Mouse (Mus musculus): ENCODE measurements around the gene Spryd3. TPM values are rescaled to one million over a fixed set of nuclear protein-coding genes. Genes with fewer than 3 reads are reported as not detected.

Gene Spryd3
- polyA plus RNA-seq, 1 experiment from 2014 or later = 10.1 TPM

GRCm38 (mm10) chr15:102152646-102153045, 16.6 kb upstream of the Spryd3 start:
- DNase-seq (ENCODE audit: low spot score) = peak; percentile 18
- no peaks in the 10 kb centered on the region; the same call in 1 of the 2 replicates for H3K4me1 ChIP-seq (replicated peaks; ENCODE audit: control insufficient read depth, insufficient read depth, low read length)
- H3K4me3 ChIP-seq (ENCODE audit: low read depth, low read length) = no peak overlapping the region
- no peaks in the 10 kb centered on the region for H3K27me3 ChIP-seq (ENCODE audit: control insufficient read depth, insufficient read depth, low read length)
- no peaks in the 10 kb centered on the region for H3K36me3 ChIP-seq (ENCODE audit: control insufficient read depth, insufficient read depth, low read length)
- 24% methylated on average over 4 of the region's 4 CpGs for WGBS
- ATAC-seq (ENCODE audit: low FRiP score) = no peak
- H3K4me2 ChIP-seq (replicated peaks; ENCODE audit: low read depth, low read length) = no peak overlapping the region
- no peak overlapping the region for H3K9ac ChIP-seq (ENCODE audit: low read depth, low read length)
- no peaks in the 10 kb centered on the region for H3K9me3 ChIP-seq (ENCODE audit: control insufficient read depth, low read length)
- H3K27ac ChIP-seq (ENCODE audit: low read depth, low read length) = no peak overlapping the region

GRCm38 (mm10) chr15:102150301-102151135, 14.5 kb upstream of the Spryd3 start, which contains the start of gene Soat2:
Gene Soat2, plus strand, starts transcription at chr15:102150526.
- no peak for ATAC-seq (ENCODE audit: low FRiP score)
- Histone ChIP-seq H3K9ac (ENCODE audit: low read depth, low read length) (no peak within 1 kb of the TSS; the same call in 1 of the 2 replicates), H3K4me2 (replicated peaks; ENCODE audit: low read depth, low read length) (no peak within 1 kb of the TSS), H3K27me3 (ENCODE audit: control insufficient read depth, insufficient read depth, low read length) (peaks cover 5% of the 10 kb centered on the region), H3K36me3 (ENCODE audit: control insufficient read depth, insufficient read depth, low read length) (no peaks in the 10 kb centered on the region), H3K4me1 (replicated peaks; ENCODE audit: control insufficient read depth, insufficient read depth, low read length) (no peaks in the 10 kb centered on the region; the same call in 1 of the 2 replicates), H3K27ac (ENCODE audit: low read depth, low read length) (no peak within 1 kb of the TSS), H3K4me3 (ENCODE audit: low read depth, low read length) (no peak within 1 kb of the TSS), H3K9me3 (ENCODE audit: control insufficient read depth, low read length) (no peaks in the 10 kb centered on the region)
- 55% methylated on average over 20 of the region's 20 CpGs for WGBS
- peak; percentile 10 for DNase-seq (ENCODE audit: low spot score)

DNA sequence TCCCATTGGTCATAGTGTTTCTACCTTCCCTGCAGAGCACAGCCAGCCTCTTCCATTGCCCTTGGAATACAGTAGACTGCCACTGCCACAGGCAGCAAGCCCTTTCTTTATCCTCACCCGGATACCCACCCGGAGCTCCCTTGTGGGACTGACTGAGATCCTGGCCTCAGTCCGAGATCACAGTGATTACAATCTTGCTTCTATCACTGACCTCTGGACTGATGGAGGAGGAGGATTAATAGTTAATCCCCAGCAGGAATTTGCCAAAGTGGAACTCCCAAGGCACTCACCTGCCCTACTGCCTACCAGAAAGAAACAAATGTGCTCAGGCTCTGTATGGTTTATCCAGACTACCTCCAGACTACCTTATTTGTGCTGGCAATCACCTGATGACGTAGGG, 13.5 kb upstream of the Spryd3 start:
- no peak for DNase-seq (ENCODE audit: low spot score)
- 75% methylated on average over 4 of the region's 4 CpGs for WGBS
- ATAC-seq (ENCODE audit: low FRiP score) = no peak
- no peak overlapping the region for H3K9ac ChIP-seq (ENCODE audit: low read depth, low read length)
- H3K4me3 ChIP-seq (ENCODE audit: low read depth, low read length) = no peak overlapping the region
- H3K4me2 ChIP-seq (replicated peaks; ENCODE audit: low read depth, low read length) = no peak overlapping the region
- H3K27me3 ChIP-seq (ENCODE audit: control insufficient read depth, insufficient read depth, low read length) = peaks cover 14% of the 10 kb centered on the region
- no peak overlapping the region for H3K27ac ChIP-seq (ENCODE audit: low read depth, low read length)
- no peaks in the 10 kb centered on the region for H3K9me3 ChIP-seq (ENCODE audit: control insufficient read depth, low read length)
- H3K4me1 ChIP-seq (replicated peaks; ENCODE audit: control insufficient read depth, insufficient read depth, low read length) = no peaks in the 10 kb centered on the region; the same call in 1 of the 2 replicates
- H3K36me3 ChIP-seq (ENCODE audit: control insufficient read depth, insufficient read depth, low read length) = no peaks in the 10 kb centered on the region

DNA sequence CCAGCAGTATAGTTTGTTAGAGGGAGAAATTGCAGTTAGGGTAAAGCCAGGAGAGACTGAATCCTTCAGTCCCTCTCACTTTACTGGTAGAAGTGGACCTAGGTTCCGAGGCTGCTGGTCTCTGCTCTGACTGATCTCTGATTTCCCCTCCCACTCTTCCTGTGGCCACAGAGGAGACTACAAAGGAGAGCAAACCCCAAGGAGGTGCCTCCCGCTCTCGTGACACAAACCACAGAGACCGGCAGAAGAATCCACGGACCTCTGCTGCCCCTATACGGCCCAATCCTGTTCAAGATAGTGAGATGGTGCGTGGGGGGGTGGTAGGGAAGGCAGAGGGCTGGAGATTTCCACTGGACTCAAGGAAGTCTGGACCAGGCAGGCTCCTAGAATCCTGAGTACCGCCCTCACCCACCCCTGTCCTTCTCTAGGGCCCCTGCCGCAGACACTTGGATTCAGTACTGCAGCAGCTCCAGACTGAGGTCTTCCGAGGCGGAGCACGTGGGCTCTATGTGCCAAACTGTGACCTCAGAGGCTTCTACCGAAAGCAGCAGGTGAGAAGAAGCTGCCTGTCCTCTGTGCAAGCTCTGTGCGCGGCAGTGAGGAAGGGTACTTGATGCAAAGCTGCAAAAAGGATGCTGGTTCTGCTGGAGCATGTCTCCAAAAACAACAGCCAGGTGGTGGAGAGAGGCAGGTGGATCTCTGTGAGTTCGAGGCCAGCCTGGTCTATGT, 11.8 kb upstream of the Spryd3 start:
- Histone ChIP-seq H3K27me3 (ENCODE audit: control insufficient read depth, insufficient read depth, low read length) (peaks cover 30% of the 10 kb centered on the region), H3K27ac (ENCODE audit: low read depth, low read length) (no peak overlapping the region), H3K9me3 (ENCODE audit: control insufficient read depth, low read length) (no peaks in the 10 kb centered on the region), H3K4me2 (replicated peaks; ENCODE audit: low read depth, low read length) (no peak overlapping the region), H3K9ac (ENCODE audit: low read depth, low read length) (no peak overlapping the region), H3K36me3 (ENCODE audit: control insufficient read depth, insufficient read depth, low read length) (no peaks in the 10 kb centered on the region), H3K4me1 (replicated peaks; ENCODE audit: control insufficient read depth, insufficient read depth, low read length) (no peaks in the 10 kb centered on the region; the same call in 1 of the 2 replicates), H3K4me3 (ENCODE audit: low read depth, low read length) (no peak overlapping the region)
- DNase-seq (ENCODE audit: low spot score) (no peak), ATAC-seq (ENCODE audit: low FRiP score) (no peak)
- 72% methylated on average over 16 of the region's 16 CpGs for WGBS

DNA sequence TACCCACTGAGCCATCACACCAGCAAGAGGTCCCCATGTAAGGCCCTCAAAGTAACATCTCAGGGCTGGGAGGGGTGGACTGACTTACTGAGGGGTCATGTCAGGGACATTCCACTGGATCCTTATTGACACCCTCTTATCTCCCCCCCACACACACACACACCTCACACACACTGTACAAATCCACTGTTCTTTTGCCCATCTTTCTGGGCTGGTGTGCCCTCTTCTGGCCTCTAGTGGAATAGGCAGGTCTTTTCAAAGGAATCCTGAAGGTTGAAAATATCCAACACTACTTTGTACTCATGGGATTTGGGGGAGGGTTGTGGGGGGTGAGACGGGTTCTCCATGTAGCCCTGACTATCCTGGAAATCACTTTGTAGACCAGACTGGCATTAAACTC, 10.8 kb upstream of the Spryd3 start:
- no peaks in the 10 kb centered on the region for H3K36me3 ChIP-seq (ENCODE audit: control insufficient read depth, insufficient read depth, low read length)
- no peak for ATAC-seq (ENCODE audit: low FRiP score)
- no peak overlapping the region for H3K9ac ChIP-seq (ENCODE audit: low read depth, low read length)
- peak; percentile 60 for DNase-seq (ENCODE audit: low spot score)
- no peak overlapping the region for H3K4me3 ChIP-seq (ENCODE audit: low read depth, low read length)
- peaks cover 30% of the 10 kb centered on the region for H3K27me3 ChIP-seq (ENCODE audit: control insufficient read depth, insufficient read depth, low read length)
- H3K4me2 ChIP-seq (replicated peaks; ENCODE audit: low read depth, low read length) = no peak overlapping the region
- H3K9me3 ChIP-seq (ENCODE audit: control insufficient read depth, low read length) = no peaks in the 10 kb centered on the region
- H3K27ac ChIP-seq (ENCODE audit: low read depth, low read length) = no peak overlapping the region
- no peaks in the 10 kb centered on the region for H3K4me1 ChIP-seq (replicated peaks; ENCODE audit: control insufficient read depth, insufficient read depth, low read length)
- WGBS = 5% methylated on average over 1 of the region's 1 CpGs

- no peak for DNase-seq (ENCODE audit: low spot score)
These were observed 10.1 kb upstream of the Spryd3 start for GRCm38 (mm10) chr15:102146089-102146488.

GRCm38 (mm10) chr15:102145330-102145729, 9.3 kb upstream of the Spryd3 start:
- Histone ChIP-seq H3K27ac (ENCODE audit: low read depth, low read length) (no peak overlapping the region), H3K27me3 (ENCODE audit: control insufficient read depth, insufficient read depth, low read length) (peaks cover 30% of the 10 kb centered on the region), H3K36me3 (ENCODE audit: control insufficient read depth, insufficient read depth, low read length) (no peaks in the 10 kb centered on the region), H3K4me3 (ENCODE audit: low read depth, low read length) (no peak overlapping the region), H3K9ac (ENCODE audit: low read depth, low read length) (no peak overlapping the region), H3K4me2 (replicated peaks; ENCODE audit: low read depth, low read length) (no peak overlapping the region), H3K4me1 (replicated peaks; ENCODE audit: control insufficient read depth, insufficient read depth, low read length) (no peaks in the 10 kb centered on the region), H3K9me3 (ENCODE audit: control insufficient read depth, low read length) (no peaks in the 10 kb centered on the region)
- ATAC-seq (ENCODE audit: low FRiP score) (no peak), DNase-seq (ENCODE audit: low spot score) (no peak)
- WGBS = 89% methylated on average over 10 of the region's 10 CpGs

More at GRCm38 (mm10) chr15:102146089-102146488, 10.1 kb upstream of the Spryd3 start:
- 92% methylated on average over 5 of the region's 5 CpGs for WGBS
- ATAC-seq (ENCODE audit: low FRiP score) = no peak
- Histone ChIP-seq H3K4me3 (ENCODE audit: low read depth, low read length) (no peak overlapping the region), H3K4me2 (replicated peaks; ENCODE audit: low read depth, low read length) (no peak overlapping the region), H3K27ac (ENCODE audit: low read depth, low read length) (no peak overlapping the region), H3K9me3 (ENCODE audit: control insufficient read depth, low read length) (no peaks in the 10 kb centered on the region), H3K9ac (ENCODE audit: low read depth, low read length) (no peak overlapping the region), H3K4me1 (replicated peaks; ENCODE audit: control insufficient read depth, insufficient read depth, low read length) (no peaks in the 10 kb centered on the region), H3K27me3 (ENCODE audit: control insufficient read depth, insufficient read depth, low read length) (peaks cover 30% of the 10 kb centered on the region), H3K36me3 (ENCODE audit: control insufficient read depth, insufficient read depth, low read length) (no peaks in the 10 kb centered on the region)

GRCm38 (mm10) chr15:102144726-102145125, 8.7 kb upstream of the Spryd3 start:
- ATAC-seq (ENCODE audit: low FRiP score) (no peak), DNase-seq (ENCODE audit: low spot score) (no peak)
- Histone ChIP-seq H3K27me3 (ENCODE audit: control insufficient read depth, insufficient read depth, low read length) (peaks cover 30% of the 10 kb centered on the region), H3K4me2 (replicated peaks; ENCODE audit: low read depth, low read length) (peak overlapping the region; percentile 15; the same call in 1 of the 2 replicates), H3K36me3 (ENCODE audit: control insufficient read depth, insufficient read depth, low read length) (no peaks in the 10 kb centered on the region), H3K27ac (ENCODE audit: low read depth, low read length) (no peak overlapping the region), H3K9ac (ENCODE audit: low read depth, low read length) (peak overlapping the region; percentile 38; the same call in 1 of the 2 replicates), H3K4me3 (ENCODE audit: low read depth, low read length) (0 out of 2 replicates have a peak overlapping the region, but pooled peaks have one; percentile 6), H3K9me3 (ENCODE audit: control insufficient read depth, low read length) (no peaks in the 10 kb centered on the region), H3K4me1 (replicated peaks; ENCODE audit: control insufficient read depth, insufficient read depth, low read length) (no peaks in the 10 kb centered on the region)
- WGBS = 10% methylated on average over 19 of the region's 19 CpGs
